Mouse (Mus musculus): ENCODE results near the gene Xpo6. TPM values are rescaled to one million over a fixed set of nuclear protein-coding genes. Genes with fewer than 3 reads are reported as not detected.

The Xpo6 gene
- polyA plus RNA-seq, 1 experiment: 96.0 TPM

DNA sequence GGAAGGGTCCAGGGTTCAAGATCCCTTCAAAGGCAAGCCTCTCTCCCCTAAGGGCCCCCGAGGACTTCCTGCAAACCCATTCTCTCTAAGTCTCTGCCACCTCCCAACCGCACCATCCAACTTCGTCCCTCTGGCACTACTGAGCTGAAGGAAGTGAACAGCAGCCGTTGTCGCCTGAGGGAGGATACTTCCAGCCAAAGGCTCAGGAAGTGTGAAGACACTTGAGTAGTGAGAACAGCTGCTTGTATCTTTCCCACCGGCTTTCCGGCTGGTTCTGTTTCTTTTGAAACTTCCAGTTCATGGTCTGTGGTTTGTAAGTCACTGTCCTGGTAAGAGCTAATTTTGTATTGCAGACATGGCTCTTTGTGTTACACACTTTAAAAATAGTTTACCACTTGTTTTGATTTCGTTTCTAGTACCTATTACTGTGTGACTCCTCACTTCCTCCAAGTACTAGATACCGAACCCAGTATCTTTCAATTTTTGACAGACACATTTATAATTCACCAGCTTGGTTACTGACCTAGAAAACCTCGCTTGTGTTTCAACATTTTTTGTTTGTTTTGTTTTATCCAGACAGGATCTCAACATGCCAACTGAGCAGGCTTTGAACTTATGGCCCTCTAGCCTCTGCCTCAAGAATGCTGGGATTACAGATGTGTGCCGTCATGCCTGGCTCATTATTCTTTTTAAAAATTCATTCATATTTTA, 35.9 kb upstream of the Xpo6 start:
- peaks cover 4% of the 10 kb centered on the region for H3K4me1 ChIP-seq (ENCODE audit: control insufficient read depth, insufficient read depth, low read length)
- 8% methylated on average over 11 of the region's 11 CpGs for WGBS
- TF ChIP-seq POLR2A (IDR thresholded peaks at IDR 0.05; ENCODE audit: borderline replicate concordance, control insufficient read depth, low read depth, low read length): no peak
- no peak for TF ChIP-seq CTCF (IDR thresholded peaks at IDR 0.05; ENCODE audit: control insufficient read depth, insufficient read depth, low read length)
- peak overlapping the region; percentile 77 for H3K27ac ChIP-seq (ENCODE audit: control insufficient read depth, insufficient read depth, low read depth, low read length, poor library complexity)
- no peak overlapping the region for H3K4me3 ChIP-seq (replicated peaks; ENCODE audit: control insufficient read depth, low read depth, low read length)

DNA sequence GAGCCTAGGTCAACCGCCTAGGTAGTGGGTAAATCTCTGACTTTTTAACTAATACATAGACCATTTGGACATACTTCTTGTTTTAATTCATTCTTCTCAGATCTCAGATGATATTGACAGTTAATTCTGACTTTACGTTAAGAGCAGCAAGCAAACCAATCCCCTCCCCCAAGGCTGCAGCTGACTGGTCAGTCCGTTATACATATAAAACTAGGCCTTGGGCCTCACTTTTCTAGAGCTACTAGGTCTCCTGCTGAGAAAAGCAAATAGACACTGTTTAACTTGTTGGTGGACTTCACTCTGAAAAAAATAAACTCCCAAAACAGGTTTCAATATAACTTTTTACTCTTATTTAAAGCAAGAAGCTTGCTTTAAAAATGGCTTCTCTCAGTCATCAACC, 34.3 kb upstream of the Xpo6 start:
- H3K4me1 ChIP-seq (ENCODE audit: control insufficient read depth, insufficient read depth, low read length): peaks cover 8% of the 10 kb centered on the region
- 86% methylated on average over 3 of the region's 3 CpGs for WGBS
- no peak overlapping the region for H3K27ac ChIP-seq (ENCODE audit: control insufficient read depth, insufficient read depth, low read depth, low read length, poor library complexity)
- TF ChIP-seq POLR2A (IDR thresholded peaks at IDR 0.05; ENCODE audit: borderline replicate concordance, control insufficient read depth, low read depth, low read length) (no peak), CTCF (IDR thresholded peaks at IDR 0.05; ENCODE audit: control insufficient read depth, insufficient read depth, low read length) (no peak)
- no peak overlapping the region for H3K4me3 ChIP-seq (replicated peaks; ENCODE audit: control insufficient read depth, low read depth, low read length)

GRCm38 (mm10) chr7:126232345-126233071, 32.2 kb upstream of the Xpo6 start:
- 78% methylated on average over 8 of the region's 8 CpGs for WGBS
- H3K4me3 ChIP-seq (replicated peaks; ENCODE audit: control insufficient read depth, low read depth, low read length): no peak overlapping the region
- no peak for TF ChIP-seq CTCF (IDR thresholded peaks at IDR 0.05; ENCODE audit: control insufficient read depth, insufficient read depth, low read length)
- TF ChIP-seq POLR2A (IDR thresholded peaks at IDR 0.05; ENCODE audit: borderline replicate concordance, control insufficient read depth, low read depth, low read length): no peak
- no peak overlapping the region for H3K27ac ChIP-seq (ENCODE audit: control insufficient read depth, insufficient read depth, low read depth, low read length, poor library complexity)
- peaks cover 8% of the 10 kb centered on the region for H3K4me1 ChIP-seq (ENCODE audit: control insufficient read depth, insufficient read depth, low read length)

- Histone ChIP-seq H3K4me1 (ENCODE audit: control insufficient read depth, insufficient read depth, low read length) (peaks cover 5% of the 10 kb centered on the region), H3K27ac (ENCODE audit: control insufficient read depth, insufficient read depth, low read depth, low read length, poor library complexity) (peak overlapping the region; percentile 5), H3K4me3 (replicated peaks; ENCODE audit: control insufficient read depth, low read depth, low read length) (no peak overlapping the region)
- no peak for TF ChIP-seq CTCF (IDR thresholded peaks at IDR 0.05; ENCODE audit: control insufficient read depth, insufficient read depth, low read length)
- TF ChIP-seq POLR2A (IDR thresholded peaks at IDR 0.05; ENCODE audit: borderline replicate concordance, control insufficient read depth, low read depth, low read length): 0 out of 2 replicates have a peak, but pooled peaks have one; percentile 13
- 29% methylated on average over 8 of the region's 8 CpGs for WGBS
These were observed 30.3 kb upstream of the Xpo6 start for GRCm38 (mm10) chr7:126230357-126231148.

DNA sequence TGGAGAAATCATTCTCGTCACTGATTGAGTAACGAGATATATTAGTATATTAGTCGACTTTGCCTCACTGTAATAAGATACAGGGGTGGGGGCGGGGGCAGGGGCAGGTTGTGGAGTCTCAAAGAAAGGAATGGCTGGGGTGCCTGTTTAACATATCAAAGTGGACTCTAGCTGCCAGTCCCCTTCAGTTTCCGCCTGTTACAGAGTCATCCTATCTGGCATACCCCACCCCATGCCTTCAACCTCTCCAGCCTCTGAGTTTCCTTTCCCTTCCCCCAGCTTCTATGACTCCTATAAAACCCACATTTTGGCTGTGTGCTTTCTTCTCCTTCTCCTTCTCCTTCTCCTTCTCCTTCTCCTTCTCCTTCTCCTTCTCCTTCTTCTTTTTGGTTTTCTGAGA, 25.8 kb upstream of the Xpo6 start:
- TF ChIP-seq POLR2A (IDR thresholded peaks at IDR 0.05; ENCODE audit: borderline replicate concordance, control insufficient read depth, low read depth, low read length): no peak
- no peak for TF ChIP-seq CTCF (IDR thresholded peaks at IDR 0.05; ENCODE audit: control insufficient read depth, insufficient read depth, low read length)
- WGBS: 67% methylated on average over 5 of the region's 5 CpGs
- Histone ChIP-seq H3K27ac (ENCODE audit: control insufficient read depth, insufficient read depth, low read depth, low read length, poor library complexity) (no peak overlapping the region), H3K4me3 (replicated peaks; ENCODE audit: control insufficient read depth, low read depth, low read length) (no peak overlapping the region), H3K4me1 (ENCODE audit: control insufficient read depth, insufficient read depth, low read length) (peaks cover 5% of the 10 kb centered on the region)

DNA sequence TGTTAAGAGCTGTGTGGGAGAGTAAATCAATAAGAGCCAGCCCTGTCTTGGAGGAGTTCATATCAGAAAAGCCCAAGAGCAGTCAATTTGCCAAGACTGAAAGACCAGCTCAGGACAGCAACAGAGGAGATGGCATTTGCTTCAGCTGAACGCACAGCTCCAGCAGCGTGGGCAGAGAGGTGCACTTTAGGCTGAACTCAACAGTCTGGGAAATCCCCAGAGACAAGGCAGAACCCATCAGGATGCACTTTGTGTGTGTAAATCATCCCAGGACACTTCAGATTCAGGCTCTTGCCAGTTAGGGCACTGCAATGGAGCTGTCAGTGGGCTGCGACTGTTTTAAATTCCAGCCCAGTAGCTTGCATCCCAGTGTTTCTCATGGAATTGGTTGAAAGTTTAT, 22.5 kb upstream of the Xpo6 start:
- Histone ChIP-seq H3K4me3 (replicated peaks; ENCODE audit: control insufficient read depth, low read depth, low read length) (no peak overlapping the region), H3K27ac (ENCODE audit: control insufficient read depth, insufficient read depth, low read depth, low read length, poor library complexity) (no peak overlapping the region), H3K4me1 (ENCODE audit: control insufficient read depth, insufficient read depth, low read length) (no peaks in the 10 kb centered on the region)
- 78% methylated on average over 3 of the region's 3 CpGs for WGBS
- no peak for TF ChIP-seq CTCF (IDR thresholded peaks at IDR 0.05; ENCODE audit: control insufficient read depth, insufficient read depth, low read length)
- TF ChIP-seq POLR2A (IDR thresholded peaks at IDR 0.05; ENCODE audit: borderline replicate concordance, control insufficient read depth, low read depth, low read length): no peak

DNA sequence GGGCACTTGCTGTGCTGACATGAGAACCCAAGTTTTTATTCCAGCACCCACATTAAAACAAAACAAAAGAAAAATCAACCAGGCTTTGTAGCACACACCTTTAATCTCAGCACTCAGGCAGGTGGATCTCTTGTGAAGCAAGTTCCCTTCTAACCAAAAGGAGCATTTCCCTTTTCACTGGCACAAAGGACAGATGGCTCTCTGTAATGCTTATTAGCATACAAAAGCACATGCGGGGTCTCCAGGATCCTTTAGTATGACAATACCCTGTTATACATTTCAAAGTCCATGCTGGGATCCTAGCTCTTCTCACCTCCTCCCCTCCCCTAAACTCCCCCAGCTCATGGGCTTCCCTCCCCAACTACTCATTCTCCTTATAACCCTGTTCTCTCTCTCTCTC, 20.3 kb upstream of the Xpo6 start:
- no peak overlapping the region for H3K4me3 ChIP-seq (replicated peaks; ENCODE audit: control insufficient read depth, low read depth, low read length)
- H3K27ac ChIP-seq (ENCODE audit: control insufficient read depth, insufficient read depth, low read depth, low read length, poor library complexity): no peak overlapping the region
- WGBS: 74% methylated on average over 1 of the region's 1 CpGs
- no peak for TF ChIP-seq POLR2A (IDR thresholded peaks at IDR 0.05; ENCODE audit: borderline replicate concordance, control insufficient read depth, low read depth, low read length)
- TF ChIP-seq CTCF (IDR thresholded peaks at IDR 0.05; ENCODE audit: control insufficient read depth, insufficient read depth, low read length): no peak
- no peaks in the 10 kb centered on the region for H3K4me1 ChIP-seq (ENCODE audit: control insufficient read depth, insufficient read depth, low read length)

DNA sequence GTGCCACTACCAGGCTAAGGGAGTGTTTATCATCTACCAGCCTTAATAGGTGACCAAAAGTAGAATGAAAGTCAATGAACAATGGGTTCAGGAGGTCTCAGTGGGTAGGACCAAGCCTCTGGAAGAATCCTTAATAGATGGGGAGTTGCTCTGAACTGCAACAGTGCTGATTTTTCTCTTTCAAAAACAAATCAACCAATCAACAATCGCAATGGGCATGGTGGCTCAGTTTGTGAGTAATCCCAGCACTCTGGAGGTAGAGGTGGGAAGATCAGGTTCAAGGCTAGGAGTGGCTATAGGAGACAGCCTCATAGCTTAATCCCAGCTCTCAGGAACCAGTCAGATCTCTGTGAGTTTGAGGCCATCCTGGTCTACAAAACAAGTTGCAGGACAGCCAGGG, 18.0 kb upstream of the Xpo6 start:
- no peaks in the 10 kb centered on the region for H3K4me1 ChIP-seq (ENCODE audit: control insufficient read depth, insufficient read depth, low read length)
- 58% methylated on average over 1 of the region's 1 CpGs for WGBS
- H3K4me3 ChIP-seq (replicated peaks; ENCODE audit: control insufficient read depth, low read depth, low read length): no peak overlapping the region
- TF ChIP-seq CTCF (IDR thresholded peaks at IDR 0.05; ENCODE audit: control insufficient read depth, insufficient read depth, low read length): no peak
- no peak overlapping the region for H3K27ac ChIP-seq (ENCODE audit: control insufficient read depth, insufficient read depth, low read depth, low read length, poor library complexity)
